Comparison of ENCODE assay signal across 17 mouse cellular contexts in the genomic region with DNA sequence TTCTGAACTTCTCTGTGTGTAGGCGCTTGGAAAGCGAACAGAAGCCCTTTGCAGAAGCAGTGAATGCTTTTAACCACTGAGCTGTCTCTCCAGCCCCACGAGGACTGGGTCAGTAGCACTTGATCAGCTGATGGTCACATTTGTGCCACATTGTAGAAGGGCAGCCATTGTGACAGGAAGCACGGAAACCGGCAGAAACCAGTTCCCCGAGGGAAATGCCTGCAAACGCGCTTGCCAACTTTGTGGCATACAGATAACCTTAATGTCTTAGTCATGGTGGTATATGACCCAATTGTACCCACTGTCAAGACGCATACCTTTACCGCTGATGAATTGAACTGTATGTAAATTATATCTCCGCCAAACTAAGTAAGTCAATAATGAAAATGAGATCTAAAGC. TPM values are rescaled to one million over a fixed set of nuclear protein-coding genes. Genes with fewer than 3 reads are reported as not detected.
DNase-seq lines count a peak whose midpoint lies in the region; ATAC-seq lines count a peak whose summit lies in the region.
"Had no signal": no experiment of that assay in that cellular context is flagged by ENCODE, and none has a peak within 500 bp of the region (broad histone marks: within the 10 kb centered on the region; RNA-seq: fewer than 3 reads in every experiment).

No protein-coding gene starts in this region.

- no peak for ATAC-seq in erythroblast, adult 5-6 weeks (replicated peaks; ENCODE audit: low FRiP score, poor library complexity, severe bottlenecking)
- ATAC-seq: forebrain, embryonic 14.5 days had no signal

- no peaks in the 10 kb centered on the region for H3K36me3 ChIP-seq in macrophage (ENCODE audit: inconsistent target)
- H3K36me3 ChIP-seq: hindbrain, embryonic 12.5 days; limb, embryonic 13.5 days; liver, embryonic 13.5 days had no signal

- no peak overlapping the region for H3K4me3 ChIP-seq in macrophage (ENCODE audit: inconsistent target)
- H3K4me3 ChIP-seq: erythroblast, embryonic 14.5 days; hindbrain, embryonic 12.5 days; limb, embryonic 13.5 days; liver, embryonic 13.5 days had no signal

- peak; percentile 68 for DNase-seq in urinary bladder, postnatal 14 days (ENCODE audit: low spot score)
- DNase-seq in urinary bladder, adult 18-20 months (ENCODE audit: low spot score in 2 of 2), result no peak
- DNase-seq in kidney, adult 9 months, result peak; percentile 36
- no peak for DNase-seq in ovary, postnatal 36 days (ENCODE audit: low spot score)
- DNase-seq in lung, postnatal 4 days, result no peak
- DNase-seq: adrenal gland, adult 2 months; cerebellum, adult 8-10 months; gastrocnemius, postnatal 25 days; layer of hippocampus, postnatal 36 days; liver, embryonic 13.5 days; lung, embryonic 14.5 days had no signal

- no peaks in the 10 kb centered on the region for H3K79me2 ChIP-seq in macrophage (ENCODE audit: inconsistent target)

- 15% methylated on average over 11 of the region's 11 CpGs for WGBS in macrophage (ENCODE audit: missing documents)

- H3K27ac ChIP-seq in macrophage, result peak overlapping the region; percentile 46
- H3K27ac ChIP-seq: hindbrain, embryonic 12.5 days; limb, embryonic 13.5 days; liver, embryonic 13.5 days had no signal

RNA-seq across cellular contexts. Expression of a gene that starts 11.0 kb away (rescaled TPM):
- 10 to 100 TPM in 18 of 26 experiments, 1 to 10 TPM in 8; 1.6 to 50.0 (median 19.8) TPM for total RNA-seq in macrophage (2018; cell fraction: chromatin; rRNA removed)
- total RNA-seq in macrophage (2018; cell fraction: cytosol; rRNA removed), result 10 to 100 TPM; 15.3 to 55.2 (median 27.9) TPM
- 10 to 100 TPM in 25 of 26 experiments, 1 to 10 TPM in 1; 5.2 to 72.9 (median 33.9) TPM for total RNA-seq in macrophage (2018; cell fraction: nucleus; rRNA removed)
- 10.9 to 33.9 TPM (median 26.1 TPM) in 3 replicates for polyA plus RNA-seq in macrophage (2018)
- 33.9 and 40.3 TPM in 2 replicates for total RNA-seq in erythroblast, adult 5-6 weeks (2015; ENCODE audit: low replicate concordance)
- 64.3 and 130 TPM in 2 replicates for total RNA-seq in erythroblast, adult 5-6 weeks (2017; ENCODE audit: low replicate concordance)

RNA-seq across cellular contexts. Expression of a gene that starts 11.2 kb away (rescaled TPM):
- 1 to 10 TPM in 2 of 26 experiments, under 1 TPM in 7, not detected in 17; 0.30 to 1.3 (median 0.70) TPM for total RNA-seq in macrophage (2018; cell fraction: chromatin; rRNA removed)
- under 1 TPM; 0.15 to 0.62 (median 0.30) TPM for total RNA-seq in macrophage (2018; cell fraction: cytosol; rRNA removed)
- 1 to 10 TPM in 3 of 26 experiments, under 1 TPM in 11, not detected in 12; 0.22 to 2.9 (median 0.56) TPM for total RNA-seq in macrophage (2018; cell fraction: nucleus; rRNA removed)
- polyA plus RNA-seq in macrophage (2018), result 0.40 to 0.56 TPM in 2 of 3 replicates, not detected in the other
- not detected in 2 replicates for total RNA-seq in erythroblast, adult 5-6 weeks (2015; ENCODE audit: low replicate concordance)
- not detected in 2 replicates for total RNA-seq in erythroblast, adult 5-6 weeks (2017; ENCODE audit: low replicate concordance)
- polyA plus RNA-seq: limb, embryonic 13.5 days; liver, embryonic 13.5 days had no signal

Comparison
In these comparisons a context has a peak if more than half of its experiments do, and no peak if none do; other contexts are left out.
1. DNase-seq: peak in urinary bladder, postnatal 14 days (single experiment) and kidney, adult 9 months (single experiment); none in urinary bladder, adult 18-20 months (0 of 2), ovary, postnatal 36 days (single experiment) and lung, postnatal 4 days (0 of 2).